Mouse (Mus musculus): ENCODE data around the gene Hist1h3d. TPM values are rescaled to one million over a fixed set of nuclear protein-coding genes. Genes with fewer than 3 reads are reported as not detected.

The Hist1h3d gene
- total RNA-seq, 1 experiment from 2014 or later = 3.4 TPM

Other genes with a start within 250 kb of the Hist1h3d start
- 13.3 TPM for gene Zfp322a, start 206.6 kb upstream of the Hist1h3d start, total RNA-seq (2023)
- gene Abt1, start 151.9 kb upstream of the Hist1h3d start, total RNA-seq (2023) = 15.9 TPM
- gene Btn1a1, start 109.9 kb upstream of the Hist1h3d start, total RNA-seq (2023) = not detected
- gene Btn2a2, start 86.9 kb upstream of the Hist1h3d start, total RNA-seq (2023) = not detected
- 147 TPM for gene Hist1h4h, start 44.7 kb upstream of the Hist1h3d start, total RNA-seq (2023)
- gene Hist1h2af, start 41.9 kb upstream of the Hist1h3d start, total RNA-seq (2023) = 24.7 TPM
- gene Hist1h3g, start 40.3 kb upstream of the Hist1h3d start, total RNA-seq (2023) = 2.3 TPM
- gene Hist1h2bh, start 32.4 kb upstream of the Hist1h3d start, total RNA-seq (2023) = 5.5 TPM
- gene Hist1h3f, start 31.7 kb upstream of the Hist1h3d start, total RNA-seq (2023) = 48.1 TPM
- gene Hist1h4f, start 24.1 kb upstream of the Hist1h3d start, total RNA-seq (2023) = 42.3 TPM
- gene Hist1h1d, start 22.5 kb upstream of the Hist1h3d start, total RNA-seq (2023) = 5.2 TPM
- 91.9 TPM for gene Hist1h3e, start 13.4 kb upstream of the Hist1h3d start, total RNA-seq (2023)
- gene Hist1h2ae, start 4.5 kb upstream of the Hist1h3d start, total RNA-seq (2023) = 7.8 TPM
- 110 TPM for gene Hist1h2bg, start 4.4 kb upstream of the Hist1h3d start, total RNA-seq (2023)
- gene Hist1h2bf, start 1.6 kb upstream of the Hist1h3d start, total RNA-seq (2023) = 40.8 TPM
- 3.8 TPM for gene Hist1h2ad, start 1.4 kb upstream of the Hist1h3d start, total RNA-seq (2023)
- gene Hist1h4d, start 5.8 kb downstream of the Hist1h3d start, total RNA-seq (2023) = 86.8 TPM
- 8.4 TPM for gene Hist1h2be, start 45.4 kb downstream of the Hist1h3d start, total RNA-seq (2023)
- 82.2 TPM for gene Hist1h1e, start 46.8 kb downstream of the Hist1h3d start, total RNA-seq (2023)
- 3.4 TPM for gene Hist1h2ac, start 108.2 kb downstream of the Hist1h3d start, total RNA-seq (2023)
- 5.1 TPM for gene Hist1h2bc, start 108.4 kb downstream of the Hist1h3d start, total RNA-seq (2023)
- gene Hist1h1t, start 120.1 kb downstream of the Hist1h3d start, total RNA-seq (2023) = not detected
- gene Hist1h4c, start 122.7 kb downstream of the Hist1h3d start, total RNA-seq (2023) = 75.4 TPM
- gene Hfe, start 135.1 kb downstream of the Hist1h3d start, total RNA-seq (2023) = 1.5 TPM
- gene Hist1h1c, start 163.0 kb downstream of the Hist1h3d start, total RNA-seq (2023) = 504 TPM
- gene Hist1h3c, start 169.8 kb downstream of the Hist1h3d start, total RNA-seq (2023) = 5.8 TPM
- 23.9 TPM for gene Hist1h2bb, start 171.0 kb downstream of the Hist1h3d start, total RNA-seq (2023)
- gene Hist1h2ab, start 175.4 kb downstream of the Hist1h3d start, total RNA-seq (2023) = 30.2 TPM
- 33.8 TPM for gene Hist1h3b, start 176.5 kb downstream of the Hist1h3d start, total RNA-seq (2023)
- 27.7 TPM for gene Hist1h4b, start 181.2 kb downstream of the Hist1h3d start, total RNA-seq (2023)
- 63.7 TPM for gene Hist1h4a, start 185.5 kb downstream of the Hist1h3d start, total RNA-seq (2023)
- 96.6 TPM for gene Hist1h3a, start 186.6 kb downstream of the Hist1h3d start, total RNA-seq (2023)
- 18.2 TPM for gene Hist1h1a, start 187.9 kb downstream of the Hist1h3d start, total RNA-seq (2023)
- not detected for gene Trim38, start 194.2 kb downstream of the Hist1h3d start, total RNA-seq (2023)
- gene Slc17a2, start 231.2 kb downstream of the Hist1h3d start, total RNA-seq (2023) = not detected

Measured in CD4-positive naive resting alpha-beta T cell, adult 76 days (primary cell).